Mouse (Mus musculus): ENCODE measurements around the gene Atp6v1fnb.

GRCm38 (mm10) chr6:29496270-29496669 lies 25.0 kb downstream of the Atp6v1fnb start:
- TF ChIP-seq CTCF (IDR thresholded peaks at IDR 0.05; ENCODE audit: insufficient read depth, low read length) = no peak
- no peak for TF ChIP-seq POLR2A (IDR thresholded peaks at IDR 0.05; ENCODE audit: borderline replicate concordance, extremely low read depth, low read depth, low read length)
